Mouse (Mus musculus): ENCODE measurements at regions not wholly inside any gene's neighbourhood (a gene's known extent, or its start where the extent isn't known, plus 50 kb on each side); places are given as distances from the start of the nearest gene placed in this dataset.

- no peaks in the 10 kb centered on the region for H3K9me3 ChIP-seq
- ATAC-seq (ENCODE audit: insufficient read depth, low FRiP score, low read depth), result no peak
- no peak overlapping the region for H3K9ac ChIP-seq
- WGBS, result 80% methylated on average over 3 of the region's 3 CpGs
- no peaks in the 10 kb centered on the region for H3K27me3 ChIP-seq (replicated peaks)
- no peak overlapping the region for H3K4me3 ChIP-seq (replicated peaks)
- no peaks in the 10 kb centered on the region for H3K4me1 ChIP-seq
- no peaks in the 10 kb centered on the region for H3K36me3 ChIP-seq
- no peak overlapping the region for H3K4me2 ChIP-seq
- no peak overlapping the region for H3K27ac ChIP-seq
Measured at GRCm38 (mm10) chr13:31486373-31486772, 69.6 kb upstream of the Foxq1 start.

GRCm38 (mm10) chr13:31488186-31488585 is 67.7 kb upstream of the Foxq1 start:
- no peak overlapping the region for H3K4me3 ChIP-seq (replicated peaks)
- H3K27ac ChIP-seq, result no peak overlapping the region
- H3K4me2 ChIP-seq, result no peak overlapping the region
- no peaks in the 10 kb centered on the region for H3K27me3 ChIP-seq (replicated peaks)
- no peaks in the 10 kb centered on the region for H3K4me1 ChIP-seq
- no peaks in the 10 kb centered on the region for H3K9me3 ChIP-seq
- H3K36me3 ChIP-seq, result no peaks in the 10 kb centered on the region
- H3K9ac ChIP-seq, result no peak overlapping the region
- ATAC-seq (ENCODE audit: insufficient read depth, low FRiP score, low read depth), result no peak

DNA sequence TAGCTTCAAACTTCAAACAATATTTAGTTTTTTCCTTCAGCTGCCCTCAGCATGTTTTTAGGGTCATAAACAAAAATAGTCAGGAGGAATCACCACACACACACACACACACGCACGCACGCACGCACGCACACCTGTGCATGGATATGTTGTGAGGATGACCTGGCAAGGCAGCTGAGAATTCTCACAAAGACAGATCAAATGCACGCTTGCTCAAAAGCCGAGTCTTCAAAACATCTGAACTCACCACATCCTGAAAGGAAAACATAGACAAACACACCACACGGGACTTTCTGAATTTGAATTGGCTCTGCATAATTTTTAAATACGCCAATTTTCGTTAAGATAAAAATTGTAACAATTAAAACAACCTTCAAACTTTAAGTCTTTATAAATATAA is 52.7 kb upstream of the Foxq1 start:
- H3K36me3 ChIP-seq, result no peaks in the 10 kb centered on the region
- no peak overlapping the region for H3K4me3 ChIP-seq (replicated peaks)
- no peaks in the 10 kb centered on the region for H3K4me1 ChIP-seq
- WGBS, result 74% methylated on average over 10 of the region's 10 CpGs
- no peaks in the 10 kb centered on the region for H3K27me3 ChIP-seq (replicated peaks)
- no peak overlapping the region for H3K9ac ChIP-seq
- no peaks in the 10 kb centered on the region for H3K9me3 ChIP-seq
- no peak for ATAC-seq (ENCODE audit: insufficient read depth, low FRiP score, low read depth)
- H3K4me2 ChIP-seq, result no peak overlapping the region
- no peak overlapping the region for H3K27ac ChIP-seq

DNA sequence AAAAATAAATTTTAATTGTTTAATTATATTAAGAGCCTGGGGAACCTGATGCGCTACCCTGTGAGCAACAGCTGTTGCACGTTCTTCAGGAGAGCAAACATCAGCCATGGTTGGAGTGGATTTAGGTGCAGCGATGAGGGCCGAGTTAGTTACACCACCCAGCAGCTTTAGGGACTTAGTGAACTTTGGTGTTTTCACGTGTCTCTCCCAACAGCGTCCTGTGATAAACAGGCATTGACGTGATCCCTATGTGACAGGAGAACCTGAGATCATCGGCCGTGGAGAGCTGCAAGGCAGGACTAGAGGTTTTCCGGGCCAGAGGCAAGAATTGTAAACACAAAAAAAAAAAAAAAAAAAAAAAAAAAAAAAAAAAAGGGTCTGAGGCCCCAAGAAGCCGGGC is 52.1 kb upstream of the Foxq1 start:
- no peaks in the 10 kb centered on the region for H3K27me3 ChIP-seq (replicated peaks)
- WGBS, result 68% methylated on average over 11 of the region's 11 CpGs
- H3K4me2 ChIP-seq, result no peak overlapping the region
- H3K27ac ChIP-seq, result no peak overlapping the region
- no peaks in the 10 kb centered on the region for H3K9me3 ChIP-seq
- H3K4me3 ChIP-seq (replicated peaks), result no peak overlapping the region
- H3K36me3 ChIP-seq, result no peaks in the 10 kb centered on the region
- no peak for ATAC-seq (ENCODE audit: insufficient read depth, low FRiP score, low read depth)
- H3K9ac ChIP-seq, result no peak overlapping the region
- H3K4me1 ChIP-seq, result no peaks in the 10 kb centered on the region

DNA sequence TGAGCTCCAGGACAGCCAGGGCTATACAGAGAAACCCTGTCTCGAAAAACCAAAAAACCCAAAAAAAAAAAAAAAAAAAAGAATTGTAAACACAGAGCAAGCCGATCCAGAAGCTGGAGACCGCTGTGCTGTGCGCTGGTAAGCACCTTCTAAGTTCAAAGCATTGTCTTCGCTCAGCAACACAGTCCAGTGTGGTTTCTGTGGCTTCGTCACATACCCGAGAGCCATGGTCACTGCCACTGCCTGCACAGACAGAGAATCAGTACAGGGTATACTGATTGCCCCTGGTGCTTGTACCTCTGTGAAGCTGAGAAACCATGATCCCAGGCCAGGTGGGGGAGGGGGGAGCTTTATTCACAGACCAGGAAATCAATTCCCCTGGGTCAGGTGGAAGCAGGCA is 51.6 kb upstream of the Foxq1 start:
- no peak overlapping the region for H3K9ac ChIP-seq
- H3K4me3 ChIP-seq (replicated peaks), result no peak overlapping the region
- H3K27ac ChIP-seq, result no peak overlapping the region
- no peaks in the 10 kb centered on the region for H3K27me3 ChIP-seq (replicated peaks)
- H3K4me1 ChIP-seq, result no peaks in the 10 kb centered on the region
- H3K9me3 ChIP-seq, result no peaks in the 10 kb centered on the region
- ATAC-seq (ENCODE audit: insufficient read depth, low FRiP score, low read depth), result no peak
- no peak overlapping the region for H3K4me2 ChIP-seq
- 72% methylated on average over 6 of the region's 7 CpGs for WGBS
- H3K36me3 ChIP-seq, result no peaks in the 10 kb centered on the region

DNA sequence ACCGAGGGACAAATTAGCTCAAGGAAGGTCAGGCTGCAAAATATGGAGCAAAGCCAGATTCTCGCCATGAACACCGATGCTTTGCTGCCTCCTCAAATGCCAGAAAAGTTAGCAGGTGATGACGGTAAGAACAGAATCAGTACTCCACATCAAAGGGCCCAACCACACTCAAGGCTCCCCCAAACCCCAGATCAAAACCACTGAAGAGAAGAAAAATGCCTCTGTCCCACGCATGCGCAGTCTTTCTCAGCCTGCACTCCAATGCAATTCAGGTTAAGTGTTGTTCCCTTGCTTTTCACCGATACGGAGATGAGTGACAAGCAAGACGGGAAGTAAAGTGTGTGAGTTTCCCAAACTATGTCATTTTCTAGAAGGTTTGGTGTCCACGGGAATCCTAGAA is 50.5 kb upstream of the Foxq1 start:
- WGBS, result 87% methylated on average over 10 of the region's 10 CpGs
- H3K9me3 ChIP-seq, result no peaks in the 10 kb centered on the region
- ATAC-seq (ENCODE audit: insufficient read depth, low FRiP score, low read depth), result no peak
- no peak overlapping the region for H3K27ac ChIP-seq
- H3K9ac ChIP-seq, result no peak overlapping the region
- H3K36me3 ChIP-seq, result no peaks in the 10 kb centered on the region
- no peak overlapping the region for H3K4me3 ChIP-seq (replicated peaks)
- H3K4me2 ChIP-seq, result no peak overlapping the region
- no peaks in the 10 kb centered on the region for H3K4me1 ChIP-seq
- H3K27me3 ChIP-seq (replicated peaks), result no peaks in the 10 kb centered on the region

Data from stomach, embryonic 15.5 days (tissue).